Mouse (Mus musculus) c-Kit-positive CD71-positive TER-119-positive erythroid progenitor cells, embryonic 14.5 days (primary cell): ENCODE measurements around the gene Zfp653.

ENCODE experiments used
- DNase-seq: peaks from one replicate; pipeline ENCODE4 v3.0.0-alpha.2; 2013; ENCODE audit warnings: low spot score

Gene Zfp653

DNA sequence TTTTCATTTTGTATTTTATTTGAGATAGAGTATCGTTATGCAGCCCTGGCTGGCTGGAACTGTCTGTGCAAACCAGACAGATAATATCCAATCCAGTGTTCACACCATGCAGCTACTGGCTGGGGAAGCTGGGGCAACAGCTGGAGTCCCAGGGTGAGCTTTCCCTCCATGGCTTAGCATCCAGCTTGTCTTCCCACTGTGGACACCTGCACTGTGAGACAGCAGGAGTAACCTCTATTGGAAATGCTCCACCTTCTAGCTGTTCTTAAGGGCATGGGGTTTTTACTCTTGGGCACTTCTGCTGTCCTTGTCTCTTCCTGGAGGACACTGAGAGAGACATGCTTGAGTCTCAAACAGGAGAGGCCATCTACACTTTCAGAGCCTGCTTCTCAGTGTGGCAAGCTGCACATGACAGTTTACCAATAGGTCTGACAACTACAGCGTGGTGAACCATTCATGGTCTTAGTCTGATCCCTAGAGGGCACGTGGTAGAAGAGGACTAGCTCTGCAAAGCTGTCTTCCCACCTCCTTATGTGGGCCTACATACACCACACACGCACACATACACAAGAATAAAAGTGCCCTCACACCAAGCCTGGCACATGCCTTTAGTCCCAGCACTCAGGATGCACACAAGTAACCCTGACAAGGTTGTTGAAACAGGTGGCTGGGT lies 1.2 kb downstream of the Zfp653 start:
- no peak for DNase-seq

GRCm38 (mm10) chr9:22067195-22067594 lies 4.0 kb downstream of the Zfp653 start:
- DNase-seq, result no peak

DNA sequence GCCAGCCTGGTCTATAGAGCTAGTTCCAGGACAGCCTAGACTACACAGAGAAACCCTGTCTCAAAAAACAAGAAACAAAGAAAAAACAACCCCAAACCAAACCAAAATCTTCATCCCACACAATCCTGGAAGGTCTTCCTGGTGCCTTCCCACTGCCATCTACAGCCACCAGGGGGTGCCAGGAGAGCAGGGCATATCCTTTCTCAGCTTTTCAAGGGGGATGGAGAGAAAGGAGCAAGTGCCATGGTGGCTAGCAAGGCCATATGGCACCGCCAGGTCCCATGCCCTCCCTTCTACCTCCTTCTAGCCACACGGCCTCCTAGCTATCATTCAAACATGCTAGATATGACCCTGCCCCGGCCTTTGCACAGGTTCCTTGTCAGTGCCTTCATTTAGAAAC lies 4.7 kb downstream of the Zfp653 start:
- DNase-seq, result peak; percentile 56

GRCm38 (mm10) chr9:22065642-22066041 lies 5.5 kb downstream of the Zfp653 start:
- no peak for DNase-seq

DNA sequence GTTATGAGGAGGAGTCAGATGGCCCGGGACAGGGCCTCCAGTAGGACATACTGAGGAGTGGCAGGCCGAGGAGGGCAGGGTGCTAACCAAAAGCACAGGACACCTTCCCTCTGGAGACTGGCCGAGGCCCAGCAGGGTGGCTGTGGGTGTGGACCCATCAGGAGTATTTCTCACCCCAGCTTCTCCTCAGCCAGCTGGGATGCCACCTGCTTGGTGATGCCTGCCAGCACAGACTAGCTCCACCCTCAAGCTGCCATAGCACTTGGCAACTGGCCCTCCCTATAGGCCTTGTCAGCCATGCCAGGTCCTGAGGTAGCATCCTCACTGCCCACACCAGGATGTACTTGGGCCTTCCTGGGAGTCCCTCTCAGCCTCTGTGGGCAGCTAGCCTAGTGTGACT lies 6.8 kb downstream of the Zfp653 start:
- DNase-seq, result no peak

GRCm38 (mm10) chr9:22061339-22061738 lies 9.8 kb downstream of the Zfp653 start:
- DNase-seq, result no peak

DNA sequence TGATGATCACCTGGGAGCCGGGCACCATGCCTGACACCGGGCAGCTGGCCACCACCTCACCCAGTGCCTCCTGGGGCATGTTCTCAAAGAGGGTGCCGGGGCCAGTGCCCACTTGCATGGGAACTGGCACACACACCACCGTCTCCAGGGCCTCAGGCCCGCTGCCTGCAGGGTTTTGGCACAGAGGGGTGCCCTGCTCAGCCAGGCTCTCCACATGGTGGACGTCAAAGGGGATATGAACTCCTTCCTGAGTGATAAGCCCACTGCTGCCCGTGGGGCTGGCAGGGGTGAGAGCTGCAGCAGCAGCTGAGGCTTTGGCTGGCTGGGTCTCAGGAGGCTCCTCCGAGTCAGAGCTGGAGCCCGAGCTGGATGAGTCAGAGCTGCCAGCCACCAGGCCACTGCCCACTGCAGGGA lies 13.2 kb downstream of the Zfp653 start:
- DNase-seq, result no peak

DNA sequence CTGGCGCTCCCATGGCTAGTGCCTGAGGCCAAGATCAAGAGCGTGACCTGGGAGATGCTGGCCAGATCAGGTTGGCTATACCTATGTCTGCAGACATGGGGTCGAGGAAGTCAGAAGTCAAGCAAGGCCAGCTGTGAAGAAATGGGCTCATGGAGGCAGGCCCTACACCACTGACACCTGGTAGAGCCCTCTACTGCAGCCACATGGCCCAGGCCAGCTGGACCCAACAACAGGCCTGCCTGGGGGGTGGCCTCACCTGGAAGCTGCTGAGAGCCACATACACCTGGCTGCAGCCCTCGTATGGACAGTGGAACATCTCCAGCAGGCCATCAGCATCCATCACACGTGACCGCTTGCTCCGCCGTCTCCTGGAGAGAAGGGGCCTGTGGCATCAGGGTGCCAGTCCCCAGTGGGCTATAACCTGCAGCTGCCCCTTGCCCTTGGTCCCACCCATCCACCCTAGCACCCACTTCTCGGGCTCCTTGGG lies 14.1 kb downstream of the Zfp653 start:
- no peak for DNase-seq

DNA sequence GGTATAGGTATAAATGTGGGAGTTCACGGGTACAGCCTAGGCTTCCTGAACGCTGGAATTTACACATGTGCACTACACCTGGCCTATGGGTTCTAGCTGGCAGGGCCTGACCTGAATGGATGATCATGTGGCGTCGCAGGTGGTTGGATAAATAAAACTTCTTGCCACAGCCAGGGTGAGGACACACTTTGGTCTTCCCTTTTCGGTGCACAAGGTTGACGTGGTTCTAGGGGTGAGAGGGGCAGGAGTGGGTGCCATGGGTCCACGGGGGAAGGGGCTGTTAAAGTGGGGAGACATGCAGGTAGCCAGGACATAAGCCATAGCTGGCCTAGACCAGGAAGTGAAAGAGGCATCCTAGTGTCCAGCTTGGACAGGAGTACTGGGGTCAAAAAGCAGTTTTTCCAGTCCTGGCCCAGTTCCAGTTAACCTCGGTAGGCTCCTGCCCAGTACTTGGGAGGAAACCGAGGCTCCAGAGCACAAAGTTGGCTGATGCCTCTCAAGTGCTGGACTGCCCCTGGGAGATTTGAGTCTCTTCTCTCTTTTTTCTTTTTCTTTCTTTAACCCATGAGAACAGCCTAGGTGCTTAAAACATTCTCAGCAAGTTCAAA lies 14.8 kb downstream of the Zfp653 start:
- DNase-seq, result no peak

GRCm38 (mm10) chr9:22055713-22056112 lies 15.5 kb downstream of the Zfp653 start:
- no peak for DNase-seq

GRCm38 (mm10) chr9:22054411-22055076 lies 16.6 kb downstream of the Zfp653 start:
- DNase-seq, result peak; percentile 64

- no peak for DNase-seq
Observed at GRCm38 (mm10) chr9:22053657-22054056, 17.5 kb downstream of the Zfp653 start.

DNA sequence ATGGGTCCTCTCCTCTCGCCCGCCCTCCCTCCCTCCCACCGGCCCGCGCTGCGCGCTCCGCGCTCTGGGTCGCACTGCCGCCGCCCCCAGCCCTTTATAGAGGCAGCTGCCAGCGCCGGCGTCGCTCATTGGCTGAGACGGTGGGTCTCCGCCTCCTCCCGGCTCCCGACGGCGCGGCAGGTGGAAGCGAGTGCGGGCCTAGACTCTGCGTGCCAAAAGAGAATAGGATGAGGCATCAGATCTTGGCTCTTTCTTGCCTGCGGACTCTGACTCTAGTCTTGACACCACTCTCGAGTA lies 19.3 kb downstream of the Zfp653 start, which contains the start of gene Elavl3:
Gene Elavl3, minus strand, starts transcription at position 66 of the 297 bp plus-strand sequence.
- DNase-seq, result no peak

- no peak for DNase-seq
Observed at GRCm38 (mm10) chr9:22051161-22051957, 19.8 kb downstream of the Zfp653 start.

DNA sequence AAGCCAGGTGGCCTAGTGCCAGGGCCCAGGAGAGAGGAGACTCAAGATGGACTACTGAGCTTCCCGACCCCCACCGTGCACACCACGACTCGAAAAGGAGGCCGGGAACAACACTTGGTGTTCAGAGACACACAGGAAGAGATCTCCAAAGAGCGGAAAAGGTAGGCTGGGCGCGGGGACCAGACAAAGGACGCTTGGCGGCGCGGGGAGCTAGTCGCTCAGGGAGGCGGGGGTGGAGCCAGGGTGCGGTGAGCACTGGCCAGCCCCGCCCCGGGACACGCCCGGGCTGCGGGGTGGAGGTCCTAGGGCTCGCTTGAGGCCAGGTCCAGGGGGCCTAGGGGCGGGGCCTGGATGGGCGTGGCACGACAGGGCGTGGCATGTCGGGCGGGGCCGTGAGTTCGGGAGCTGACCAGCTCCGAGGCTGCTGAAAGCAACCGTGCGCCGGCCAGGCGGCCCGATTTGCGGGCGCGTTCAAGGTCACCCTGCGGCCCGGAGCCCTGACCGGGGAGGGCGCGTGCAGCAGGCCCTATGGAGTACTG lies 20.8 kb downstream of the Zfp653 start:
- peak; percentile 77 for DNase-seq

- no peak for DNase-seq
Observed at GRCm38 (mm10) chr9:22049721-22050270, 21.4 kb downstream of the Zfp653 start.

DNA sequence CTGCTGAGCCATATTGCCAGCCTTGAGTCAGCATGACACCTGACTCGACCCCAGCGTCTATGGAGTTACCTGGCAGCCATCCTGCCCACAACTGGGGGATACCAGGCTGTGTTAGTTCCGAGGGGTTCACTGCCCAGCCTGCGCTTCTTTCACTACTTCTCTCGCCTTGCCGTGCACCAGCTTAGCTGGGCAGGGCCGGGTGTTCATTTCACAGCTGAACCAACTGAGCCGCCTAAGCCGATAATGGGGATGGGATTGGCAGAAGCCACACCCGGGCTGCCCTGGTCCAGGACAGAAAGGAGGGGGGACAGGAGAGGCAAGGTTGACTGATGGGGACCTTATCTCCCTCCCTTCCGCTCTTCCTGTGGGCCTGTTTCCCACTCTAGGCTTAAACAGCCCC lies 21.9 kb downstream of the Zfp653 start:
- DNase-seq, result no peak

GRCm38 (mm10) chr9:22047329-22047728 lies 23.8 kb downstream of the Zfp653 start:
- no peak for DNase-seq

- no peak for DNase-seq
Observed at GRCm38 (mm10) chr9:22041832-22042231, 29.3 kb downstream of the Zfp653 start.

GRCm38 (mm10) chr9:22037826-22038225 lies 33.4 kb downstream of the Zfp653 start:
- no peak for DNase-seq

DNA sequence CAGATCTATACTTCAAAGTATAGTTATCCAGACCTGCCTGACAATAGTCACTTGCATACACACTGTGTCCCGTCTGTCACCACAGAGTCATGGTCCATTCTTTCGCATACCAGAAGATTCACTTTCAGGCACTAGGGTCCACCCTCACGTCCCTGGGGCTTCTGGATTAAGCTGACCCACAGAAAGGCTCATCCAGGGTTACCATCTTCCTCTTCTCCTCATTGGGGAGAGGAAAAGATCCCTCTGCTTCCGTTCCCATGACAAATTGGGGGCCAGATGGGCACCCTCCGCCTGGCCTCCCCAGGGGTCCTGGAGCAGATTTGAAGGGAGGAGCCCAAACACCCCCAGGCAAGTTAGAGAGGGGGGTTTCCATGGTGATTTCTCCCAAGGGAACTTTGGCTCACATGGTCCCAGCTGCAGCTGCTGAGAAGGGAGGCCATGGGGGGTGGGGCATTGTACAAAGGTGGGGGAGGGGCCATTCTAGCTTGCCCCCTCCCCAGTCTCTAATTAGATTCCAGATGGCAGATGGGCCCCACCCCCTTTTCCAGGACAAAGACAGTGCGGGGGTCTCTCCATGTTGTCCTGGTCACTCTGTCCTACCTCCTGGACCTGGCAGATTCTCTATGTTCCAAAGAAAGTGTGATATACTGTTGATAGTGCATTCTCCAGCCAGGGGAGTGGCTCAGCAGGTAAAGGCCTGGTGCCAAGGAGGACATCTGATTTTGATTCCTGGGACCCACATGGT lies 35.7 kb downstream of the Zfp653 start:
- DNase-seq, result no peak
